Mouse (Mus musculus) yolk sac, embryonic 10.5 days (tissue): ENCODE data around the gene Cux2.

ENCODE experiments used
- DNase-seq: peaks from one replicate; pipeline ENCODE4 v3.0.0-alpha.2; 2017; ENCODE audit warnings: low spot score

The Cux2 gene

DNA sequence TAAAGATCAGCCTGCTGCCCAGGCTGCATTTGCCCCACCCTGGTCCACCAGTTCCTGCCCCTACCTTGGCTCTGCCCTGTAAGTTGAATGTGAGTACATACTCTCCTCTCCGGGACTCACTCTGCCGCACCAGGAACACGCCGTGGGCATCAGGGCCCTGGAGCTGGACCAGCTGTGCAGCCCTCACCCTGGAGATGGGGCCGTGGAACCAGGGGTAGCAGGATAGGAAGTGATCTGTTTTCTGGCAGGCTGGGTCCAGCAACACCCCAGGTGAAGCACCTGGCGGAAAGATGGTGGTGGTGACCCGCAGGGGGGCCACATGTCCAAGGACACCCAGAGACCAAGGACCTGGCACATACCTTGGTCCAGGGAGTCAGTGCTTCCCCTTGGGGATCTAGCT, 231.5 kb downstream of the Cux2 start:
- DNase-seq, result no peak

GRCm38 (mm10) chr5:121817551-121817950, 232.4 kb downstream of the Cux2 start:
- no peak for DNase-seq

DNA sequence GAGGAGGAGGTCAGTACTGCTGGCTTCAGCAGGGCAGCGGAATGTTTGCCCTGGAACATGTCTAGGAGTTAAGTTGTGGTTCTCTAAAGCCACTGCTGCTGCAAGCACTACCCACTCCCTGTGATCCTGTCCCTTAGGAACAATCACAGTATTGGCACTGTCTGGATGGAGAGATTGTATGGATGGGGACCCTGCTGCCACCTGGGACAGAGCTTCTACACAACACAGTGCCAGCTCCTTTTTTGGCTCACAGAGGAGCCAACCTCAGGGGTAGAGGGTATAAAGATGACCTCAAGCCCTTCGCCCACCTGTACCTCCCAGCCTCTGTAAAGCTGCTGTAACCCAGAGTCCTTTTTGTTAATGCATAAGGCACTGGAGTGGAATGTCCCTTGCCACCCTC, 233.3 kb downstream of the Cux2 start:
- DNase-seq, result no peak

GRCm38 (mm10) chr5:121815867-121816380, 234.0 kb downstream of the Cux2 start:
- DNase-seq, result no peak

DNA sequence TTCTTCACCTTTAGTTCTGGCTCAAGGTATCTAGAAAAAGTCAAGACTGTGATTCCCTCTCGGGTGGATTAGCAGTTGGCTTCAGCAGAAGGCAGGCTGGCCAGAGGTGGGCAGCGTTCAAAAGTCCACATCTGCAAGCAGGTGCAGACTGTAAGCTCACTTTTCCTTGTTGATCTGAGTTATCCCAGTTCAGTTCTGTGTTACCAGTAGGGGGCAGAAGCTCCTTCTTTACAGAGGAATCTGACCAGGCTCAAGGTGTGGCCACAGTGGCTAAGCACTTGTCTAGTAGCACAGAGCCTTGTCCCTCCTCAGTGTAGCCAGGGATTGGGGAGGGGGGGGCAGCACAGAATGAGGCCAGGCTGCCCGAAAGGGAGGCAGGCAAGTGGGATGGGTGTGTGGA, 234.8 kb downstream of the Cux2 start:
- DNase-seq, result peak; percentile 63

GRCm38 (mm10) chr5:121813744-121814143, 236.2 kb downstream of the Cux2 start:
- DNase-seq, result no peak

GRCm38 (mm10) chr5:121812526-121813243, 237.2 kb downstream of the Cux2 start:
- DNase-seq, result no peak

- no peak for DNase-seq
Measured at GRCm38 (mm10) chr5:121811485-121811931, 238.4 kb downstream of the Cux2 start.

DNA sequence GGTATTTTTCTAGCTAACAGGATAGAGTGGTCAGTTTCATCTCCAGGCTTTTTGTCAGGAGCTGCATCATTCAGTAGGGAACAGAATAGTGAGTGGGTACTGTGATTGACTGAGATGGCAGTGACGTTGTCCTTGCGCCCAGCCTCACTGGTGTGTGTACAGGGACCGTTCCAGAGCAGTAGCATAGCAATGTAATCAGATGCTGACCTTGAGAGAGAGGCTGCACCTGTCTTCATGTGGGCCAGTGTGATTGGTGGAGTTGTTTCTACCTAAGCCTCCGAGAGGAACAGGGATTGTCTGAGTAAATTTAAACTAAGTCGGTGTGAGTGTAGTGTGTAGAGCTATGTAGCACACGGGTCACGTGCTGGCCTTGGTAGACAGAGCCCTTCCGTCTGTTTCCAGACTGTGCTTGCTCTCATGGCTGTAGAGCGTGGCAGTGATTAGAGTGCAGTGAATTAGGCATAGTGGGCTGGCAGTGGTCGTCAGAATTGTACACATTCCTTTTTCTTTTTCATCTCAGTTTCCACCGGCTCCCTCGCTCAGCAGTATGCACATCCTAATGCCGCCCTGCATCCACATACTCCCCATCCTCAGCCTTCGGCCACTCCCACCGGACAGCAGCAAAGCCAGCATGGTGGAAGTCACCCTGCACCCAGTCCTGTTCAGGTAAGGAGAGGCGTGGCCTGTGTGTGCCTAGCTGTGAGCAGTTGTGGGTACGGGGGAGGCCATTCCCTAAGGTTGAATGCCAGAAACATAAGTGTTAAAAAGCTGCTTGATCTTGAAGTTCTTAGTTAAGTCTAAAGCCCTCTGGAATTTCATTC, 239.4 kb downstream of the Cux2 start:
- DNase-seq, result no peak

- no peak for DNase-seq
Measured at GRCm38 (mm10) chr5:121809667-121810224, 240.2 kb downstream of the Cux2 start.

- DNase-seq, result no peak
Measured at GRCm38 (mm10) chr5:121808202-121808601, 241.7 kb downstream of the Cux2 start.

- no peak for DNase-seq
Measured at GRCm38 (mm10) chr5:121807186-121807585, 242.7 kb downstream of the Cux2 start.
